Mouse (Mus musculus) cortical plate, adult 2 months (tissue): ENCODE results near the gene Ccdc114.

ENCODE experiments used
- CTCF ChIP-seq: fragments of 200-500 bp; IDR thresholded peaks from 2 replicates; pipeline ENCODE4 v1.5.1; 2011; ENCODE audit warnings: mild to moderate bottlenecking, control low read depth, low read length; ENCODE audit not compliant: insufficient read depth; ENCODE audit errors: extremely low read depth
- POLR2A ChIP-seq: fragments of 200-500 bp; IDR thresholded peaks from 2 replicates; pipeline ENCODE4 v1.6.1; 2011; ENCODE audit warnings: mild to moderate bottlenecking, low read length, control low read depth; ENCODE audit not compliant: insufficient read depth; ENCODE audit errors: extremely low read depth

DNA sequence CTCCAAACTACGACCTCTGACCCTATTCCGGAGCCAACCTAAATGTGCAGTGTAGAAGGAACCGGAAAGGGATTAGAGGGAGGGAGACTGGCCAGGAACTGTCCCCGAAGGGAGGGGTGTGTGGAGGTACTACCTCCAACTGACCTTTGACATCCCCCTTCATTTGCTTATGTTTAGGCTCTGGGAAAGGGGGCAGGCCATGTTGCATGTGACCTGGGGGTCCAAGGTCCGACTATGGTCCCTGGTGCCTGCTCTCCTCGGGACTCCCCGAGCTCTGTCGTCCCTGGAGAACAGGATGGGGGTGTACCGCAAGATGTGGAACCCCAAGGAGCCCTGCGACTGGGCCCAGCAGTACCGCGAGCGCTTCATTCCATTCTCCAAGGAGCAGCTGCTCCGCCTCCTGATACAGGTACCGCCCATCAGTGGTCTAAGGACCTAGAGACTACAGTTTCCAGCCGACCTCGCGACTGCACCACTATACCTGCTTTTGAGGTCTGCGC lies 26.6 kb upstream of the Ccdc114 start:
- peak; percentile 51; the same call in 1 of the 2 replicates for TF ChIP-seq POLR2A
- no peak for TF ChIP-seq CTCF
